Mouse (Mus musculus) spleen, adult 18-20 months (tissue): ENCODE measurements around the gene Mapkbp1.

Source experiments
- DNase-seq, 2 experiments: peaks; one replicate each; pipeline ENCODE4 v3.0.0; 2022; ENCODE audit warnings: mixed read lengths in 2 of 2

The Mapkbp1 gene

DNA sequence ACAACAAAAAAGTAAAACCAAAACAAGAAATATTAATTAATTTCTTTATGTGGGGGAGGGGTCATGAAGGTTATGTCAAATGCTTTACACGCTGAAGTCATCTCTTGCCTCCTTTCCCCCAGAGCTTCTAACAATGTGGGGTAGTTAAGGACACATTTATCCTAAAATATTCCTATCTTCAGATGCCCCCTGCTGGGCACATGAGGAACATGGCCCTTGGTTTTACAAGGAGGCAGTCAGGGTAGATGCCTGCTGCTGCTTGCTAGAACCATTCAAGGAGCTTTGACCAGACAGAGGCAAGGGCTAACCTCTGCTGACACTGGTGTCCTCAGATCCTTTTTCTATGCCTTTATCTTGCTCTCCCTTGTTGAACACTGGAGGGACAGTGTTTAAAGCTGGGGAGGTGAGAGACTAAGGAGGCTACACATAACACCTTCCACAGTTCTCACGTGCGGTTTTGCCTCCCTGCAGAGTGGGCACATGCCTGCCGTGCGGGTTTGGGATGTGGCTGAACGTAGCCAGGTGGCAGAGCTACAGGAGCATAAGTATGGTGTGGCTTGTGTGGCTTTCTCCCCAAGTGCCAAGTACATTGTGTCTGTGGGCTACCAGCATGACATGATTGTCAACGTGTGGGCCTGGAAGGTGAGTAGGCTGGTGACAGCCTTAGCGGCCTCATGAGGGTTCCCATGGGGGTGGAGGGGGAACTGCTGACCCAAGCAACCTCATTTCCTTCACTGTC, 39.1 kb downstream of the Mapkbp1 start:
- peak in 1 of 2 experiments; percentile 42 for DNase-seq

DNA sequence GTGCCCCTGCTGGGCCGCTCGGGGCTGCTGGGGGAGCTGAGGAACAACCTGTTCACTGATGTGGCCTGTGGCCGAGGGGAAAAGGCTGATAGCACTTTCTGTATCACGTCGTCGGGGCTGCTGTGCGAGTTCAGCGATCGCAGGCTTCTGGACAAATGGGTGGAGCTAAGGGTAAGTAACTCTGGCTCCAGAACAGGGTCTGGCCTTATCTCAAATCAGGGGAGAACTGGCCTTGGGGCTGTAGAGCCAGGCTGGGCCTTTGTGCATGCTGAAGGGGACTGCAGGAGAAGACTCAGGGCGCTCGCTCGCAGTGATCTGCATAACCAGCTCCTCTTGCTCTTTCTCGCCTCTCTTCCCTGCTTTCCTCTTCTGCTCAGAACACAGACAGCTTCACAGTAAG, 40.4 kb downstream of the Mapkbp1 start:
- no peak for DNase-seq

DNA sequence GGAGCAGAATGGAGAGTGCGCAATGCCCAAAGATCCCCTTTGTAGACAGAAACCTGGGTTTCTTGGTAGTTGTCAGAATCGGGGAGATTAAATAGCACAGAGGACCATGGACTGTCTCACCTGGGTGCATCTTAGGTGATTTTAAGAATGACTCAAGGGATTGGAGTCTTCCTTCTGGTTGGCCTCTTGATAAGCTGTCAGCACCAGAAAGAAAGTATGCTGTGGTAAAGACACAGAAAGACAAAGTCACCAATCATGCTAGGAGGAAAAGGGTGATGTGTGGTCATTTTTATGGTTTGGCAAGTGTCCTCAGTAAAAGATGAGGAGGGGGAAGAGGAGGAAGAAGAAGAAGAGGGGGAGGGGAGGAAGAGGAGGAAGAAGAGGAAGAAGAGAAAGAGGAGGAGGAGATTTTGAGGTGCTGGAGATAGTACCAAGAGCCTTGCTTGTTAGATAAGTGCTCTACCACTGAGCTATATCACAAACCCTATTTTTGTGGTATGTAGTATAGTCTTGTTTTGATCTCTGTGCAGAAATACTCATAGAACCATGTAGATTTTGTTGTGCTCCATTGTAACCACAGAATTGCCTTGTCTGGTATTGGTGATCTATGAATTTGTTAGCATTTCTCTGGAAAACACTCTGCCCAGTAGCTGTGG, 41.5 kb downstream of the Mapkbp1 start:
- no peak for DNase-seq

DNA sequence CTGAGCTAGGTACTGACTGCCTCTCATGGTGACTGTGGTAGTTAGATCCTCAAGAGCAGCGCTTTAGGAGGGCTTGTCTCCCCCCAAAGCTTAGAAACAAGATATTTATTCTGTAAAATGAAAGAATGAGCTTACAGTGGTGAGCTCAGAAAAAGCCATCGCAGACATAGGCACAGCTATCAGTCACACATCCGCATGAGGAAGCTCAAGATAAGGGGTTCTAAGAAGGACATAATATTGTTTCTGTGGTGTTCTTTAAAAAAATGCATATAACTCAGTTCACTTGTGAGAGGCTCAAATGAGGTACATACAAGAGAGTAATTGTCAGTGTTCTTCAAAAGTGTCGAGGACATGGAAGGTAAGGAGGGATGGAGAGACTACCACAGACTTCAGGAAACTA, 43.4 kb downstream of the Mapkbp1 start:
- DNase-seq = no peak

DNA sequence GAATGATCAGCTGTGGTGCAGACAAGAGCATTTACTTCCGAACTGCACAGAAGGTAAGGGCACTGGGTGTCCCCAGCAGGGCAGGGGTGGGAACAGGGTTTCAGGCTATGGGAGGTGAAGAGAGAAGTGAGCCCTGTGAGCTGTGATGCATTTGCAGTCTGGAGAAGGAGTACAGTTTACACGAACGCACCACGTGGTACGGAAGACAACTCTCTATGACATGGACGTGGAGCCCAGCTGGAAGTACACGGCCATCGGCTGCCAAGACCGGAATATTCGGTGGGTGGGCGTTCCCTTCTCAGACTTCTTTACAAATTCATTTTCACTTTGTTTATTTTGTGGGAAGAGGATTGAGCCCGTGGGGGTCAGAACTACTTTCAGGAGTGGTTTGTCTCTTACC, 45.1 kb downstream of the Mapkbp1 start:
- no peak for DNase-seq

DNA sequence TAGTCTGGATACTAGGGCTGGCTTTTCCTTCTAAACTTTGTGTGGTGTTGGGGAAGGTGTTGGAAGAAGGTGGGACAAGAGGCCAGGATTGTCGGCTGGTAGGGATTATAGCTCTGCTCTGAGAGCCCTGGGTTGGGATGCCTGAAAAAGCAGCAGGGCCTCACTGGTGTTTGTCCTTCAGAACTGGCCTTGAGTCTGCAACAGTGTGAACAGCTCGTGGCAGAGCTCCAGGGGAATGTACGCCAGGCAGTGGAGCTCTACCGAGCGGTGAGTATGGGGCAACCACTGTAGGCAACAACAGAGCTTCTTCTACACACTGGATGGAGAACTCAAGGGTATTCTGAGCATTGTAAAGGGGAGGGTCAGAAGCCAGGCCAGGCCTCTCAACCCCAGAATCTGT, 51.8 kb downstream of the Mapkbp1 start:
- DNase-seq = no peak

DNA sequence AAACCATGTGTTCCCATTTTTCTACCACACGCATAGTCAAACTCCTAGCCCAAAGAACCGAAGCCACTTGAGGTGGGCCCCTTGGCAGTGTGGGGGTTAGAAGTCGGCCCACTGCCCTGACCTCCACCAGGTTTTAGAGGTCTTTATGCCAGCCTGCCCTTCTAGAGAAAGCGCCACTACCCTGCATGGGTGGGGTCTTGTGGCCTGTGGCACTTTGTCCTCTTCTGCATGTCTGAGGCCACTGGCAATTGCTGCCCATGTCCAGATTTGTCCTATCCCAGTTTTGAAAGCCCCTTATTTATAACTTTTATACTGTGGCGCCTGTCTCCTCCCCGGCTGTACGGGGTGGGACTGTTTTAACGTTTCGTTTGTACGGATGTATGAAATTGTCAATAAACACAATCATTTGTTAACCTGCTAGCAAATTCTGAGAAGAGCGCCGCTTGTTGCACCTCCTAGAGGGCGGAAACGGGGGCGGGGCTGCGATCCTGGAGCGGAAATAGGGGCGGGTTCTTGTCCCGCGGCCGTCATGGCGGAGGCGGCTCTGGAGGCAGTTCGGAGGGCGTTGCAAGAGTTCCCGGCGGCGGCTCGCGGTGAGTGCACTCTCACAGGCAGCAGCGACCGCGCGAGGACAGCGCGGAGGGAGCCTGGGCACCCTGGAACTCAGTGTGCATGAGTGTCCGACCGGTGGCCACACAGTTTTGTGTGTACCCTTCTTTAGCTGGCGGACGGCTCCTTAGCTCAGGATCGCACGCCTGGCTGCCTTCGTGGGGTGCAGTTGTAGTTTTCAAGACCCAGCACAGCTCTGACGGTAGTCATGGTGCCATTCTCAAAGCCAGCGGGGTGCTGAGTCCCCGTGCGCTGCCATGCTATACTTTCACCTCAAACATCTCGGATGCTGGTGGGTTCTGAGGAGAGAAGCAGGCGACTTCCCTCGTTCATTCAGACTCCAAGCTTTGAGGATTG, 54.8 kb downstream of the Mapkbp1 start, which contains the start of the genes Jmjd7 and Gm28042:
Gene Jmjd7, plus strand, starts transcription at position 500 of the 966 bp plus-strand sequence.
Gene Gm28042, plus strand, starts transcription at position 510 of the 966 bp plus-strand sequence.
- peak; percentile 86 to 95 for DNase-seq

DNA sequence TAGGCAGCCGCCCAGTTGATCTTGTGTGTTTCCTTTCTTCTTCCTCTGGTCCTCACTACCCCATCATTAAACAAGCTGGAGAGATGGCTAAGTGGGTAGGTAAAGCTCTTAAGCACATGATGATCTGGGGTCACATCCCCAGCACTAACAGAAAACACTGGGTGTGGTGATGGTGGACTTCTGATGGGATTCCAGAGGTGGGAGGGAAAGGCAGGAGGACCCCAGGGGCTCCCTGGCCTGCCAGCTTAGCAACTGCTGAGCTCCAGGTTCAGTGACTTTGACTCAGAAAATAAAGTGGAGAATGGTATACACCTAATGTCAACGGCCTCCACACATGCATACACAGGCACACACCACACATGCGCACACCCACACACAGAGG, 55.4 kb downstream of the Mapkbp1 start:
- DNase-seq = no peak

DNA sequence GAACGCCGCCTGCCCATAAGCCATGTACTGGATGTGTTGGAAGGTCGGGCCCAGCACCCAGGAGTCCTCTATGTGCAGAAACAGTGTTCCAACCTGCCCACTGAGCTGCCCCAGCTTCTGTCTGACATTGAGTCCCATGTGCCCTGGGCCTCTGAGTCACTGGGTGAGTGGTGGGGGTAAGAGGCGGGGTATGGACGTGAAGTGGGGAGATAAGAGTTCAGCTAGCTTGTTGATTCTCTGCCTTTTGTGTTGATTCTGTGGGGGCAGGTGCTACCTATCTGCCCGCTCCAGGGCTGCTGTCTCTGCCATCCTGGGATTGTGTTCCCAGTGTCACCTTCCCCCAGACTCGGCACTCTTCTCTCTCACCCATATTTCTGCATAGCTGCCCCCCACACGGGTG, 57.9 kb downstream of the Mapkbp1 start:
- DNase-seq = no peak

DNA sequence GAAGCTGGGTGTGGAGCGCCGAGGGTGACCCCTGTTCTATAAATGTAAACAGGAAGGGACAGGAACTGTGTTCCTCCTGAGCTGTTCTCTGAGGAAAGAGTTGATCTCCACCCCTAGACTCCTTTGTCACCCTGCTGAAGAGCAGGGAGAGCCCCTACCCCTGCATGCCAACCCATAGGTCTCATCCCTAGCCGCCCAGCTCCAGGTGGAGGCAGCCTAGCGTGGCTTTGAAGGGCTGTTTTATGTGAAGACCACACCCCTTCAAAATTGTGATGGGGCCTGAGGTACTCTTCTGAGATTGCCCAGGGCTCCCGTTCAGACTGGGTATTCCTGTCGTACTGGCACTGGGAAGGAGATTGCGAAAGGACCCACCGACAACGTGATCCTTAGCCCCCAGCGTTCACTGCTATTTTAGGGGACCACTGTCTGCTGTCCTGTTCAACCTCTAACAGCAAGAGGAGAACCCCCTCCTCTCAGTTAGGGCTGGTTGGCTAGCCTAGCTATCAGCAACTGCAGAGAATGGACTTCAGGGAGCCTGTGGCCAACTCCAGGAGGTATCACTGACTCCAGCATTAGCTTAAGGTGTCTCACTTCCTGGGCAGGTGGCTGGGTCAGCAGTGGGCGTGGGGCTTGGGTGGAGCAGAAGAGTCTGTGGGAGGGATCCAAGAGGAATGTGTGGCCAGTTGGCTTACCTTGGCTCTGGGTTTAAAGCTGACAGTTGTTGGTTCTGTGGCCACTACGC, 60.4 kb downstream of the Mapkbp1 start, which contains the start of gene Pla2g4b:
Gene Pla2g4b, plus strand, starts transcription at position 692 of the 742 bp plus-strand sequence.
- no peak for DNase-seq

DNA sequence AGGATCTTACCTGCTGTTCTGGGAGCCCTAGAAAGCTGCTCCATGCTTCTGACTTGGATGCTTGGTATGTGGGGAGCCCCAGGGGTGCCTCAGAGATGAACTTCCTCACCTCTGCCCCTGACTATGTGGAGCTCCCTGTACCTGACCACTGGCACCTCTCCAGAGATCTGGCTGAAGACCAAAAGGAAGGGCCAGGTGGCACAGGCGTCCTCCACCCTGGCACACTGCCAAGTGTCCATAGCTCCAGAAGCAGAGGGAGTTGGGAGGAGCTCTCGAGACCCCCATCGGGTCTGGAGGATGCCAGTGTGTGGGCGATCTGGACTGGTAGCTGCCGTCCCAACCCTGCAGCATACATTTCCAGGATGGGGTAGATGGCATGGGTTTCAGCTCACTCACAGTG, 61.2 kb downstream of the Mapkbp1 start:
- no peak for DNase-seq

DNA sequence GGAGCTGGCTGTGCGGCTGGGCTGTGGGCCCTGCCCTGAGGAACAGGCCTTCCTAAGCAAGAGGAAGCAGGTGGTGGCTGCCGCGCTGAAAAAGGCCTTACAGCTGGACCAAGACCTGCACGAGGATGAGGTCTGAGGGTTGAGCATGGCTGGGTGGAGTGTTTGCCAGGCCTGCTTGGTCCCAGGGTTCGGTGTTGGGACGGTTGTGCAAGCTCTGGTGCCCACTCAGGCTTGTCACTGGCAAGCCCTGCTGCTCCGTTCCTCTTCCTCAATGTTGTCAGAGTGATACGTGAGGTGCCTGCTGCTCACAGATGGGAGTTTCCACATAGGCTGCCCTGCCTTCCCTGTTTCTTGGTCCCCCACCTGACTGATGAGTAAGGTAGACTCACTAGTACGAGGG, 65.2 kb downstream of the Mapkbp1 start:
- no peak for DNase-seq

DNA sequence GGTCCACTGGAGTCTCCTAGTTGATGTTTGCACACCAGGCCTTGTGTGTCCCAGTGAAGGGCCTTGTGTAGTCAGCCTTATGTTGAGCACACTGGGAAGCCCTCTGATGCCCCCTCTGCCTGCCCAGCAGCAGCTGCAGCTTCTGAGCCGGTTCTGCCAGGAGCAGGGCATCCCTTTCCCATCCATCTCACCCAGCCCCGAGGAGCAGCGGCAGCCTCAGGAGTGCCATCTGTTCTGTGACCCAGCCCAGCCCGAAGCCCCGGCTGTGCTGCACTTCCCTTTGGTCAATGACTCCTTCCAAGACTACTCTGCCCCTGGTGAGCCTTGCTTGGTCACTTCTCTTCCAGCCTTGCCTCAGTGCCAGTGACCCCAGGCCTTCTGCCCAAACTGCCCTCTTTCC, 68.5 kb downstream of the Mapkbp1 start:
- DNase-seq = no peak

DNA sequence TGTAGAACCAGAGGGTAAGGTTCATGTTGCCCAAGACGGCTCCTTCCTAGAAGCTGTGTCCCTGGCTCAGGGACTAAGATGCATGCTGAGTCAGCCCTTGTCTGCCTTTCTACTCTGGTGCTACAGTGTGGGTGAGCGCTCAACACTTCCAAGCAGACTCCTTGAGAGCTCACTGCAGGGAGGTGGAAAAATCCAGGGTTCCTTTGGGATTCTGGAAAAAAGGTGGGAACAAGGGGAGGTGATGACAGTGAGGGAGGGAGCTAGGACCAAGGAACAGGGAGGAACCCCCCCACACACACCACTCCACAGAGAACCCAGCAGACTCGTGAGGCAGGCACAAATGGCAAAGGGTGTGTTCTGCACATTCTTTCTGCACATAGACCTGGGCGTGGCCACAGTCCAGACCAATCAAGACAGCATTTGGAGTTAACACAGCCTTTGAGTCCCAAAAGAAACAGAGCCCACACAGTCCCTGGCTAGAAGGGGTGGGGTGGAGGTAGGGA, 71.7 kb downstream of the Mapkbp1 start:
- DNase-seq = no peak

DNA sequence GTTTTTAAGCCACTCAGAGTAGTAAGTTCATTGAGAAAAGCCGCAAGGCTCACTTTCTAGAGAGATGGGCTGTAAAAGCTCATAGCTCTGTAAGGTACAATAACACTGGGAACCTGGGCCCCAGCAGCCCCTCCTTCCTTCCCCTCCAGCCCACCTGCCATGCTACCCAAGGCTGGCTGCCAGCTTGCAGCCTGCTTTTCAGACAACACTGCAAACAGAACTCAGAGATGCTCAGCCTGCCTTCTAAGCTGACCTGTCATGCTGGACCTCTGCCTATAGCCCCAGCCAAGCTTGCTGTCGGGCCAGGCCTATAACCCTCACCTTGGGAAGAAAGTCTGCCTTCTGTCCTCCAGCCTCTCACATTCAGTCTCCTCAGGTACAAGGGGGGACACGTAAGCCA, 72.2 kb downstream of the Mapkbp1 start:
- DNase-seq = no peak

DNA sequence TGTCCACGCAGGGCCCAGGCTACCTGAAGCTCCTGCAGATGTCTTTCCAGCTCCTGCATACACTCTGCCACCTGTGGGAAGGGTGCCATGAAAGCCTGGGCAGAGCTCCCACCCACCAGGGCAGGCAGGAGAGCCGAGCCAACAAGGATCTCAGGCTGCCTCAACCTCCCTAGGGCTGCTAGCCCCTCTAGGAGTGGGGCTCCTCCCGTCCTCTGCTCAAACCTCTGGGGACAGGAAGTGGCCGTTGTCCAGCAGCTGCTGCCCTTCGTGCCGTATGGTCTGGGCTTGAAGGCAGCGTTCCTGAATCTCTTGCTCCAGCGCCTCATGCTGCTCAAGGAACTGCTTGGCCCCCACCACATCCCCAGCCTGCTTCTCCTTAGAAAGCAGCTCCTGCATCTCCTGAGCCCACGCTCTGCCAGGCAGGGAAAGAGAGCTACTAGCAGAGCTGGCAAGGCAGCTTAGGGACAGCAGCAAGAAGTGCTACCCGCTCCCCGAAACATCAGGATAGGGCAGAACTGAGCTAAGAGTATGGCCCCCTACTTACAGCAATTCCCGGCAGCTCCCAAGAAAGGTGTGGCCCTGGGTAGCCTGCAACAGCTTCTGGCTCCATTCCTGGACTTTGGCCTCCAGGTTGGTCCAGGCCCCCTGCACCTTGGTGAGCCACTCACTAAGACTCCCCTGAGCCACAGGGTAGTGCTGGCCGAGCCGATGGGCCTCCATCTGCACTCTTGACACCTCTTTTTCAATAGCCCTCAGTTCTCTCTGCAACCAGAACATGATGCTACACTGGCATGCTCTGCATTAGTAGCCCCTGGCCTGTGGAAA, 74.2 kb downstream of the Mapkbp1 start:
- DNase-seq = no peak

DNA sequence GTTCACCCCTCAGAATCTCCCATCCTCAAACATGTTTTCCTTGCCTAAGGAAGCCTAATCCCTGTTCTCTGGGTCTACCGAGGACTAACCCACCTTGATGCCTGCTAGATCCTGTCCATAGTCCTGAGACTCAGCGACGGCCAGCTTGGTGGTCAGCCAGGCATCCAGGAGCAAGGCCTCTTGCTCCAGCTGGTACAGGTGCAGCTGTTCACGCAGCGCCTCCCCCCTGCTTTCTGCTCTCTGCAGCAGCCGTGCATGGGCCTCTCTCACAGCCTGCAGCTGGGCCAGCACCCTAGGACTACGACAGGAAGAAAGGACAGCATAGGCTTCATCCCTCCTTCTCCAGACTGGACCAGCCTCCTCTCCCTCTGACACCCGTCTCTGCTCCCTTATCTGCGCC, 75.7 kb downstream of the Mapkbp1 start:
- no peak for DNase-seq

DNA sequence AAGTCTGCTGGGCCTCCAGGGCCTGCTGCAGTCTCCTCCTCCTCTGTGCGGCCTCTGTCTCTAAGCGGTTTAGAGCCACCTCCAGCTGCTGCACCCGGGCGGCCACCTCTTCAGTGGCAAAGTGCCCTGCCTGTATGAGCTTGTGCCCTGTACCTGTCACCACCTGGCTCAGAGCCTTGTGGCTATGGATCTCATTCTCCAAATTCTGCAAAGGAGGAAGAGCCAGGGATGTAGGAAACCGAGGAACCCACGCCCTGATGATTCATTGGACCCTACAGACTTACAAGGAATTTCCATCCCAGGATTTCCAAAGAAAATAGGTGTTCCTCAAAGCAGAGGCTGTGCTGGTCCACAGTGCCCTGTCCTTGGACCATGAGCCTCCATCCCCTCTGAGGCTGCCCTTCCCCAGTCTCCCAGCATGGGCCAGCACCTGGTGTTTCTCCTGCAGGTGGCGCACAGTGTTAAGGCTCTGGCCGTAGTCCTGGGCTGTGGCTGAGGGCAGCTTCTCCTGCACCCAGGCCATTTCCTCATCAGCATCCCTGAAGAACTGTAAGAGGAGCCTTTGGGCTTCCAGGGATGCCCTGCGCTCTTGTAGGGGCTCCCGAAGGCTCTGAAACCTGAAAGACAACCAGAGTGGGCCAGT, 77.3 kb downstream of the Mapkbp1 start:
- peak; percentile 15 to 39 for DNase-seq

DNA sequence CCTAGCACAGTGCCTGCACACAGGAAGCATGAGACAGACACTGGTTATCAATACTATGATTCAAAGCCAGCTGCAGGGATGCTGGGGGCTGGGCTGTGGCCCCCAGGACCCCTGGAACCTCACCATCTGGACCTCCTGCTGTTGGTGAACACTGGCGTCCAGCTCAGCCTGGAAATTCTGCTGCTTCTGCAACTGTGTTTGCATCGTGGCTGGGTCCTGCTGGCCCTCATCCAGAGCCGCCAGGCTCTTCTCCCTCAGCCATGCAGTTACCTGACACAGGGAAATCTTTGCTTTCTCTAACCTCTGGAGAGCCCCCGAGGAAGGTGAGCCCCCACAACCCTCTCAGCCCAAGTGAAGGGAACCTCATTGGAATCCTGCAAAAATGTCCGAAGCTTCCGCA, 78.9 kb downstream of the Mapkbp1 start:
- no peak for DNase-seq

DNA sequence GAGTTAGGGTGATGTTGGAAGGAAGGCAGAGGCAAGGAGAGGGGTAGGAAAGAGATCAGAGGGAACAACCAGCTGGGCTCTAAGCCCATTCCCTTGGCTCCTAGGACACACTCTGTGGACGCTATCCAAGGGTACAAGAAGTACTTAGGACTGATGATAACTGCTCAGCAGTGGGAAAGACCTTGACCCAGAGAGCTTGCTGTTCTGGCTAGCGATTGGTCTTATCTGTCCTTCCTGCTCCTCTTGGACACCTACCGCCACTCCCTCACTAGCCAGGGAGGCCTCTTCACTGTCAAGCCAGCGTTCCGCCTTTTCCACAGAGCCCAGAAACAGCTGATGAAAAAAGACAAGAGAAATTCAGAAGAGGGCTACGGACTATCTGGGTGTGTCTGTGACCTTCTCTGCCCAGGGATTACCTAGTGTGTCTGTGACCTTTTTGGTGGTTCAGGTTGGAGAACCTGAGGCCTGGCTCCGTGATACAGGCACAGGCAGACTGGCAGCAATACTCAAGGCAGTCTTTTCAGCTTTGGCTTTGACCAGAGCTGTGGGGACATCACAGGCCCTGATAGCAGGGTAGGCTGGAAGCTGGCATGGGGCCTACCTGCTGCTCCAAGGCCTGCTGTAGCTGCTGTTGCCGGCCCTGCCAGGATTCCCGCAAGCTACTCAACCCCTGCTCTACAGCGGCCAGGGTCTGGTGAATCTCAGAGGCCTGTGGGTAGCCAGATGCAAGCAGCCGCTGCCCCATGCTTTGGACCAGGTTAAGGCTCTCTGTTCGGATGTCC, 82.5 kb downstream of the Mapkbp1 start:
- DNase-seq = no peak
